Mouse (Mus musculus): ENCODE data around the gene Nup107. TPM values are rescaled to one million over a fixed set of nuclear protein-coding genes. Genes with fewer than 3 reads are reported as not detected.

Gene Nup107
- polyA plus RNA-seq, 1 experiment from 2014 or later: 87.5 TPM

DNA sequence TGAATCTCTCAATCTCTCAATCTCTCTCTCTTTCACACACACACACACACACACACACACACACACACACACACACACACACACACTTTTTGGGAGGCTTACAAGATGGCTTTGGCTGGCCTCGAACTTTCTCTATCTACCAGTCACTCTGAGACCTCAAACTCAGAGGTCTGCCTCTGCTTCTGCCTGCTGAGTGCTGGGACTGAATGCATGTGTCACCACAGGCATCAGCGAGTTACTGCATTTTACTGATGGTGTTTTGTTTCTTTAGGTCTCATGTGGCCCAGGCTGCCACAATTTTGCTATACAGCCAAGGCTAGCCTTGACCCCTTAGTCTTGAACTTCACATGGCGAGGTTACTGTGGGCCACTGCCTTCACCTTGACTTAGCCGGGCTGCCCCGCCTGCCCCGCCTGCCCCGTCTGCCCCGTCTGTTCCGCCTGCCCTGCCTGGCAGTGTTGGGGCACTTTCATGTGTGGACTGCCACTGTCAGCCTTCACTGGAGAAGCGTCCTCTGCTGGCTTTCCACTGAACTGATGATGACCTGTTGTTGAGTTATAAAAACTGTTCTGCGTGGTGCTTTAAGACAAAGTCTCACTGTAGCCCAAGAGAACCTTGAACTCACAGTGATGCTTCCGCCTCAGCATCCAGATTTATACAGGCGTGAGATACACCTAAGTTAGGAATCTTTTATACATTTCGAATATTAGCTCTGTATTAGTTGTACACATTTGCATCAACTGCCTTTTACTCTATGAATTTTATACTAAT lies 9.8 kb downstream of the Nup107 start:
- no peak overlapping the region for H3K4me3 ChIP-seq (replicated peaks)
- no peak overlapping the region for H3K9ac ChIP-seq
- H3K4me2 ChIP-seq: no peak overlapping the region
- H3K9me3 ChIP-seq: no peaks in the 10 kb centered on the region
- H3K36me3 ChIP-seq (replicated peaks): peaks cover 84% of the 10 kb centered on the region
- H3K27ac ChIP-seq: no peak overlapping the region
- no peaks in the 10 kb centered on the region for H3K27me3 ChIP-seq
- ATAC-seq (ENCODE audit: low FRiP score): no peak
- whole genome bisulfite sequencing: 95% methylated on average over 14 of the region's 14 CpGs
- no peaks in the 10 kb centered on the region for H3K4me1 ChIP-seq

DNA sequence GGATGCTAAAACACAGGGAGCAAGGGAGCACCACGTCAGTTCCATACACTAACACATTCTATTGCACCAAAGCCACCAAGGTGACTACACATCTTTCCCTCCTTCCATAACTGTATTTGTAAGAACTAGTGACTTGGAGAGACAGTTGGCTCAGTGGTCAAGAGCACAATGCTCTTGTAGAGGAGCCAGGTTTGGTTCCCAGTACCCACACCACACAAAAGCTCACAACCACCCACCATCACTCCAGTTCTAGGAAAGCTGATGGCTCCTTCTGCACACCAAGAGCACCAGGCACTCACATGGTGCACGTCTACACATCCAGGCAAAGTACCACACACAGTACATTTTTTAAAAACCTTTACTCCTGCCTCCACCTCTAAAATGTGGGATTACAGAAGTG lies 10.4 kb downstream of the Nup107 start:
- no peak overlapping the region for H3K27ac ChIP-seq
- no peaks in the 10 kb centered on the region for H3K9me3 ChIP-seq
- no peak overlapping the region for H3K4me2 ChIP-seq
- H3K36me3 ChIP-seq (replicated peaks): peaks cover 82% of the 10 kb centered on the region
- 92% methylated on average over 2 of the region's 2 CpGs for WGBS
- no peaks in the 10 kb centered on the region for H3K27me3 ChIP-seq
- H3K4me3 ChIP-seq (replicated peaks): no peak overlapping the region
- H3K9ac ChIP-seq: no peak overlapping the region
- ATAC-seq (ENCODE audit: low FRiP score): no peak
- H3K4me1 ChIP-seq: no peaks in the 10 kb centered on the region

DNA sequence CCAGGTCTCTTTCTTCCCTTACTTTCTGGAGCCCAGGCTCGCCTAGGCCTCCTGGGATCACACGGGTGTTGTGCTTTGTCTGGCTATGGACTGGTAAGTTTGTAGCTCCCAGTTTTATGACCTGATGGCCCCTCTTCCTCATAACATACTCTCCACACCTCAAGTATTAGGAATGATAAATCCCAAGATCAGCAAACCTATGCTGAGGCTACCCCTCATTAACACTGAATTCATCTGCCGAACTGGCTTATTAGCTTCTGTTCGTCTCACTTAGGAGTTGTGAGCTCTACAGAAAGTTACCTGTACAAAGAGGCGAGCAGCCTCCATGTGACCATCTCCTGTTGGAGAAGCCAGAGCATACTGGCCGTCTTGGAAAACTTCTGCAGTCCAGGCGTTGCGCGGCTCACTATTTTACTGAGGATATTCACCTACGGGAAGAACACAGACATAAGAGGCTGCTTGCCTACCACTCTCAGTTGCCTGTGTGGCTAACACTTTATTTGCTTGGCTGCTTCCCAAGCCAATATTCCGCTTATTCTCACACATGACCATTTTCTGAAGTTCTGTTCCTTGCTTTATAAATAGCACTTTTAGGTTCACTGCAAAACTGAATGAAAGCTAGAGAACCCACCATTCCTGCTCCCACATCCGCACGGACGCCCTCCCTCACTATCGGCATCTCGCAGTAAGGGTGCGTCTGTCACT lies 11.3 kb downstream of the Nup107 start:
- no peak overlapping the region for H3K9ac ChIP-seq
- no peaks in the 10 kb centered on the region for H3K27me3 ChIP-seq
- no peak overlapping the region for H3K27ac ChIP-seq
- no peak overlapping the region for H3K4me2 ChIP-seq
- WGBS: 93% methylated on average over 17 of the region's 17 CpGs
- no peak overlapping the region for H3K4me3 ChIP-seq (replicated peaks)
- H3K36me3 ChIP-seq (replicated peaks): peaks cover 81% of the 10 kb centered on the region
- no peaks in the 10 kb centered on the region for H3K4me1 ChIP-seq
- no peak for ATAC-seq (ENCODE audit: low FRiP score)
- H3K9me3 ChIP-seq: no peaks in the 10 kb centered on the region

DNA sequence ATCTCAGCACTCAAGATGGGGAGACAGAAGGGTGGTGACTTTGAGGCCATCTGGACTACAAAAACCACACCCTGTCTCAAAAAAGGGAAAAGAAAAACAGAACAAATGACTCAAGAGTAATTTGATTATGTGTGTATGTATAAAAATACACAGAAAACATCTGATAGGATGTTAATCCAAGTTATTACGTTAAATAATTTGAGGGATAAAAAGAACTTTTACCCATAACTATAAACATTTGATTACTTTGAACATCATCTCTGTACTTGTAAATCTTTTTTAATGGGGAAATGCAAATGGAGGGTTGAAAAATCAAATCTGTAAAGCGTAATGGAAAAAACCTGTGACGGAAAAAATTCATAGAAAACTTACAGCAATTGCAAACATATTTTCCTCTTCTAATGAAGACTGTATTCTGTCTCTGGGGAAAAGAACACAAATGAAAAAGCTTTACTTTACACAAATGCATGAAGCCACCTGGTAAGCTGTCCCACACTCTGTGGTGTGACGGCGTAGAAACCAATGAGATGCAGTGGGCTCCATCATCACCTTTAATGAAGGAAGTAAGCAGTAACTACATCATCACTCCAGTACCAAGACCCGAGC lies 12.1 kb downstream of the Nup107 start:
- H3K27ac ChIP-seq: no peak overlapping the region
- peaks cover 81% of the 10 kb centered on the region for H3K36me3 ChIP-seq (replicated peaks)
- WGBS: 91% methylated on average over 6 of the region's 6 CpGs
- no peak overlapping the region for H3K4me3 ChIP-seq (replicated peaks)
- ATAC-seq (ENCODE audit: low FRiP score): no peak
- H3K27me3 ChIP-seq: no peaks in the 10 kb centered on the region
- H3K9me3 ChIP-seq: no peaks in the 10 kb centered on the region
- H3K9ac ChIP-seq: no peak overlapping the region
- no peak overlapping the region for H3K4me2 ChIP-seq
- no peaks in the 10 kb centered on the region for H3K4me1 ChIP-seq

DNA sequence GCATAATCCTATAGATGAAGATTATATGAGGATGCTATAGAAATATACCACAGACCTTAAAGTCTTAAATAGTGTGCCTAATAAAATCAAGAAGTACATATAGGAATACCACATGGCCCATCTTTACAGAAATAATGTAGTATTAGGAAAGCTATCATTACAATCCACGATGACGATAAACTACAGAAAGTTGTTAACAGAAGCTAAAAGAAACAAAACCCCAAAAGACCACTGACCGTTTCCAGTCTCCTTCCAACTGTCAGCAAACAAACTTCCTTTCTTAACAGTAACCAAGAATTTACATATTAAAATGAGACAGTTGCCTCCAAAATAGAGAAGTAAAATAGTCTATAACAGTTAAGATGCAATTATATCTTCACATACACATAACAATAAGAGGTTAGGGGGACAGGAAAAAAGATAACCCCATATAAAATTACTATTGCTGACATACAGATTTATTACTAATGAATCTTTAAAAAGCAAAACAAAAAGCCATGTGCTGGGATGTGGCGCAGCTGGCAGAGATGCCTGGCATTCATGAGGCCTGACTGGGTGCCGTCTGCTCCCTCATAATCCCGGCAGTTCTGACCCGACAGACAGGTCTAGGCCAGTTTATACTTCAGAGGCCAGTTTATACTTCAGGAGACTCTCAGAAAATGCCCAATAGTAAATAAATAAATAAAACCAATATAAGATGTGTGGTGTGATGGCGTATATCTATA lies 12.8 kb downstream of the Nup107 start:
- Histone ChIP-seq H3K4me2 (no peak overlapping the region), H3K36me3 (replicated peaks) (peaks cover 82% of the 10 kb centered on the region), H3K4me3 (replicated peaks) (no peak overlapping the region), H3K27ac (no peak overlapping the region), H3K9ac (no peak overlapping the region), H3K27me3 (no peaks in the 10 kb centered on the region), H3K4me1 (no peaks in the 10 kb centered on the region), H3K9me3 (no peaks in the 10 kb centered on the region)
- 95% methylated on average over 8 of the region's 8 CpGs for WGBS
- no peak for ATAC-seq (ENCODE audit: low FRiP score)

DNA sequence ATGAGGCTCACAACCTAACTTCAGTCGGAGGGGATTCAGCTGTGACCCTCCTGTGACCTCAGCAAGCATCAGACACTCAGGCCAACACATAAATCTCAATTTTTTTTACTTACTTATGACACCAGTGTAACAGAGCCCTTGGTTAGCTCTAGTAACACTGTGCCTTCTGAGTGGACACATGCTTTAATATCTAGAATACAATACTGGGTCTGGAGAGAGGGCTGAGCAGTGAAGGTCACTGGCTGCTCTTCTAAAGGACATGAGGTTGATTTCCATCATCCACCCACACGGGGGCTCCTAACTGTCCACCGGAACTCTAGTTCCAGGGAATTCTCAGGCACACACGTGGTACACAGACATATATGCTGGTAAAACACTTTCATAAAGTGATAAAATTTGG lies 13.6 kb downstream of the Nup107 start:
- 95% methylated on average over 4 of the region's 4 CpGs for WGBS
- Histone ChIP-seq H3K4me1 (no peaks in the 10 kb centered on the region), H3K4me2 (no peak overlapping the region), H3K27me3 (no peaks in the 10 kb centered on the region), H3K9ac (no peak overlapping the region), H3K27ac (no peak overlapping the region), H3K9me3 (no peaks in the 10 kb centered on the region), H3K4me3 (replicated peaks) (no peak overlapping the region), H3K36me3 (replicated peaks) (peaks cover 84% of the 10 kb centered on the region)
- no peak for ATAC-seq (ENCODE audit: low FRiP score)

DNA sequence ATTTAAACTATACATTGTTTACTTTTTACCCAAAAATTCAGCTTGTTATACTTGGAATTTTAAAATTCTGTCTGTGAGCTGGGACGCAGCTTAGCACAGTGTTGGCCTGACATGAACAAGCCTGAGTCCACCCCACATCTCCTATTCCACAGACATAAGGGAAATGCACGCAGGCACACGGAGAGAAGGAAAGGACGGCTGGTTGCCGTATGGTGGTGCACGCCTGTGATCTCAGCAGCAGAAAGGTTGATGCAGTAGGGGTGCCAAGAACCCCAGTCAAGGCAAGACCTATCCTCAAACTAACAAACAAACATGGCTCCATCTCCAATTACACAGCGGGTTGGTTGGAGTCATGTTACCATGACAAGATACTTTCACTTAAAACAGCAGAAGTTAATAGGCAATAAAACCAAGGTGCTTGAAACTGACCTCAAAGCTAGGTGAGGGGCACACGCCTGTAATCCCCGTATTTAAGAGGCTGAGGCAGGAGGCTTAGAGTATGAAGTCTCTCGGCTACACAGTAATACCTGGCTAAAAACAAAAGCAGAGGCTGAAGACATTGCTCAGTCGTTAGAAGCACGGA lies 14.1 kb downstream of the Nup107 start:
- H3K4me3 ChIP-seq (replicated peaks): no peak overlapping the region
- no peaks in the 10 kb centered on the region for H3K4me1 ChIP-seq
- no peak for ATAC-seq (ENCODE audit: low FRiP score)
- no peaks in the 10 kb centered on the region for H3K27me3 ChIP-seq
- H3K36me3 ChIP-seq (replicated peaks): peaks cover 81% of the 10 kb centered on the region
- no peak overlapping the region for H3K27ac ChIP-seq
- H3K9me3 ChIP-seq: no peaks in the 10 kb centered on the region
- no peak overlapping the region for H3K4me2 ChIP-seq
- 96% methylated on average over 12 of the region's 12 CpGs for WGBS
- H3K9ac ChIP-seq: no peak overlapping the region

DNA sequence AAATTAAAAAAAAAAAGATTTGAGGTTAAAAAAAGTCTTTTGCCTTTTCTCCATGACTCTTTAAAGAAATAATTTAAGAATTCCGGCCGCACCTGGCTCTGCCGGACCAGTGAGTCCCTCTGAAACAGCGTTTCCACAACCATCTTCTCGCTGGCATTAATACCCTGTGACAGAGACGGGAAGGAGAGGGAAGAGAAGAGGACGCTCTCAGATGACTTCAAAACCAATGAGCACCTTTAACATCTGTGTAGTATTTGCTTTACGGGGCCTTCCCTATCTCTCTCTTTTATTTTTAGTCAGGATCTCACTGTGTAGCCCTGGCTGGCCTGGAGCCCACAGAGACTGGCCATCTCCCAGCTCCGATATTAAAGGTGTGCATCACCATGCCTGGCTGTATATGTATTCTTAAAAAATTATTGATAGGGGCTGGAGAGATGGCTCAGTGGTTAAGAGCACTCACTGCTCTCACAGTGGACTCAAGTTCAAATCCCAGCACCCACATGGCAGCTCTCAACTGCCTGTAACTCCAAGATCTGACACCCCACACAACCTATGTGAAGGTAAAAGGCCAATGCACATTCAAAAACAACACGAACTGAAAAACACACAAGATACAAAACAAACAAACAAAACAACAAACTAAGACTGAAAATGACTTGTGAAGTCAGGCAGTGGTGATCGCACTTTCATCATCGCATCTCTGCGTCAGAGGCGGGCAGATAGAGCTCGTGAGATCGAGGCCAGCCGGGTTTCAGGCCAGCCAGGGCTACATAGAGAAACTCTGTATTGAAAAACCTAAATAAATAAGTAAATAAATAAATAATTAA lies 14.8 kb downstream of the Nup107 start:
- H3K4me3 ChIP-seq (replicated peaks): no peak overlapping the region
- no peaks in the 10 kb centered on the region for H3K4me1 ChIP-seq
- no peak overlapping the region for H3K4me2 ChIP-seq
- 96% methylated on average over 17 of the region's 17 CpGs for WGBS
- no peak for ATAC-seq (ENCODE audit: low FRiP score)
- no peaks in the 10 kb centered on the region for H3K27me3 ChIP-seq
- no peak overlapping the region for H3K9ac ChIP-seq
- no peaks in the 10 kb centered on the region for H3K9me3 ChIP-seq
- H3K36me3 ChIP-seq (replicated peaks): peaks cover 85% of the 10 kb centered on the region
- H3K27ac ChIP-seq: no peak overlapping the region

DNA sequence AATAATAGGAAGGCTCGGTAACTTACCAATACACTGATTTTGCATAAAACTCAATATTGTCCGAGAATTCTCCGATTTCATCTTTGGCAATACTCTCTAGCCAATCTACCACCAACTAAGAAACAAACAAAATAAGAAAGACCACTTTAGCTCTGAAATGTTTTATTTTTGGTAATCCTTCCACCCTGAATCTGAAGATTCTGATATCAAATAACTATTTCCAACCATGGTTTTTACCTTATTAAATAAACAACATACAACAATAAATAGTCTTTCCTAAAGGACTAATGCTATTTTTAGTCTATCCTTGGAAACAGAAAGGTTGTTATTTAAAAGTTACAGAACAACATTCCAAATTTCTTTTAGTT lies 15.4 kb downstream of the Nup107 start:
- Histone ChIP-seq H3K4me1 (no peaks in the 10 kb centered on the region), H3K9me3 (no peaks in the 10 kb centered on the region), H3K4me3 (replicated peaks) (no peak overlapping the region), H3K9ac (no peak overlapping the region), H3K36me3 (replicated peaks) (peaks cover 85% of the 10 kb centered on the region), H3K27me3 (no peaks in the 10 kb centered on the region), H3K4me2 (no peak overlapping the region), H3K27ac (no peak overlapping the region)
- 95% methylated on average over 3 of the region's 3 CpGs for WGBS
- no peak for ATAC-seq (ENCODE audit: low FRiP score)

DNA sequence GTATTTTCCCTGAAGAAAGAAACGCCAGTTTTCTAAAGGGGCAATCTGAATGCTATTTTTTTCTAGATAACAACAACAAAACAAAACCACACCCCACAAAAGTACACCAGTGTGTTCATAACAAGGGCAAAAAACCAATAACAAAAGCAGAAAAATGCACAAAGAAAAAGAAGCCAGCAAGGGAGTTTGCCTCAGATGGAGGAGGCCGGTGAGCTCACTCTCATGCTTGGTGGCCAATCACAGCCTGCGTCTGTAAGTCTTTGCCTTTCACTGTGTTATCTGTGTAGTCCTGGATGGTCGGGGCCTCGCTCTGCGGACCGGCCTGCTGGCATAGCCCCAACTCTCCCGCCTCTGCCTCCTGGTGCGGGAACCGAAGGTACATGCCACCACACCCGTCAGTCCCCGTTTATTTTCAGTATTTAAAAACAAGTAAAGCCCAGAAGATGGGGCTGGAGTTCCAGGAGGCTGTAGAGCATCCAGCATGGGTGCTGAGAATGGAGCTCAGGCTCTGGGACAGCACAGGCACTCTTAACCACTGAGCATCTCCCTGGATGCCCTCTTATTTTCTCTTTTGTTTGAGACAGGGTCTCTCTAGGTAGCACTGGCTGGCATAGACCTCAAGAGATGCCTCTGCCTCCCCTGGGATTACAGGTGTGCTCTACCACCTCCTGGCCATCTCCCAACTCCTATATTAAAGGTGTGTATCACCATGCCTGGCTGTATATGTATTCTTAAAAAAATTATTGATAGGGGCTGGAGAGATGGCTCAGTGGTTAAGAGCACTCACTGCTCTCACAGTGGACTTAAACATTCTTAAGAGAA lies 16.0 kb downstream of the Nup107 start:
- ATAC-seq (ENCODE audit: low FRiP score): no peak
- 92% methylated on average over 12 of the region's 12 CpGs for WGBS
- Histone ChIP-seq H3K27ac (no peak overlapping the region), H3K4me3 (replicated peaks) (no peak overlapping the region), H3K36me3 (replicated peaks) (peaks cover 83% of the 10 kb centered on the region), H3K9ac (no peak overlapping the region), H3K4me1 (no peaks in the 10 kb centered on the region), H3K4me2 (no peak overlapping the region), H3K9me3 (no peaks in the 10 kb centered on the region), H3K27me3 (no peaks in the 10 kb centered on the region)

All from forebrain, embryonic 12.5 days (tissue).